Mouse (Mus musculus): Measurements from ENCODE around the gene Eftud2.

Gene Eftud2

GRCm38 (mm10) chr11:102879558-102879957 is 1.2 kb downstream of the Eftud2 start:
- DNase-seq (ENCODE audit: low read depth, low spot score) = peak; percentile 53

DNA sequence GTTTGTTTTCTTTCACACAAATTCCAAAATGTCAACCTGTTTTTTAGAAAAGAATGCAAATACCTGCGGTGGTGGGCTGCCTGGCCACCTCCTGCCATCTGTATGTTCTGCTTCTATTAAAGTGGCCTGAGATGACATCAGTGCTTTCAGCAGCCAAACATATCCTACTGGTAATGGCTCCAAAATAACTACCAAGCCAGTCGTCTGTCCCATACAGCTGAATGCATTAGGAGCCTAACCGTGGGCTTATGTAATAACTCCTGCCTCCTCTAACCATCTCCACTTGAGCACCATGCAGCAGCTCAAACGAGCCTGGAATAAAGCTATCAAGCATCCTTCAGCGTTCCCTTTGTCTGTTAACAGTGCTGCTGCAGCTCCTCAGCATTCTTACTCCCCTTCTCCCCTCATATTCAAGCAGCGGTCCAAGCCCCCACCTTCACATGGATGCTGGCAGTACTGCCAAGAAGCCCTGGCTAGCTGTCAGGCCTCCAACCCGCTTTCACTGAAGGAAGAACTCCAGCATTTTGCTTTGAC is 5.9 kb downstream of the Eftud2 start:
- DNase-seq (ENCODE audit: low read depth, low spot score) = no peak

GRCm38 (mm10) chr11:102864272-102864671 is 16.5 kb downstream of the Eftud2 start:
- peak; percentile 61 for DNase-seq (ENCODE audit: low read depth, low spot score)

DNA sequence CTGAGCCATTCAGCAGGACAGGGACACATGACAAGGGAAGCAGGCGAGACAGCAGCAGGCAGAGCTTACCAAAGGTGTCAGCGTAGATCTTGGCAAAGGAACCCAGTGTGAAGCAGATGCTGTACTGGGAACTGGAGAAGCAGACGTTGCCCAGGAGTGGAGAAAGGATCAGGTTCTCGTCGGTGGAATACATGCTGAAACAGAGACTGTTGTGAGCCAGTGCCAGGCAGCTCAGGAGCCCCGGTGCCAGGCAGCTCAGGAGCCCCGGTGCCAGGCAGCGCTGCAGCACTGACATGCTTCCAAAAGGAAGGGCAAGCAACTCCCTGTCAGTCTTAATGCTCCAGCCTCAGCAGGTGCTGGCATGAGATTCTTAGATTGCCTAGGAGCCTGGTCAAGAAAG is 20.9 kb downstream of the Eftud2 start:
- DNase-seq (ENCODE audit: low read depth, low spot score) = no peak

DNA sequence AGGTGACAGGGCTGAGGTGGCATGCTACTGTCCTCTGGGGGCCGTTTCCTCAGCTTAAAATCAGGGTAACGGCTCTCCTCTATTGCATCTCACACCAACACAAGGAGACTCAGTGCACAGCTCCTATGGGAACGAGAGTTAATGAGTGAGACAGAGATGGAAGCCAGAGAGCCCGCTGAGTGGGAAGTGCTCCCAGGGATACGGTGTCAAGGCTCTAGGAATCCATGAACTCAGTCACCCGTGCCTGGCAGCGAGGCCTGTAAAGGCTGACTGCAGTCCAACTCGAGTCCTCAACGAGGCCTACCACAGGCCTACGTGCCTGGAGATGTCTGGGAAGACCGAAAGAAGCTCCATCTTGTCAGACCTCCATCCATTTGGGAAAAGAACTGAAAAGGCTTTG is 21.8 kb downstream of the Eftud2 start:
- no peak for DNase-seq (ENCODE audit: low read depth, low spot score)

- no peak for DNase-seq (ENCODE audit: low read depth, low spot score)
Observed at GRCm38 (mm10) chr11:102855941-102856340, 24.8 kb downstream of the Eftud2 start.

- DNase-seq (ENCODE audit: low read depth, low spot score) = peak; percentile 48
Observed at GRCm38 (mm10) chr11:102853760-102854159, 27.0 kb downstream of the Eftud2 start.

DNA sequence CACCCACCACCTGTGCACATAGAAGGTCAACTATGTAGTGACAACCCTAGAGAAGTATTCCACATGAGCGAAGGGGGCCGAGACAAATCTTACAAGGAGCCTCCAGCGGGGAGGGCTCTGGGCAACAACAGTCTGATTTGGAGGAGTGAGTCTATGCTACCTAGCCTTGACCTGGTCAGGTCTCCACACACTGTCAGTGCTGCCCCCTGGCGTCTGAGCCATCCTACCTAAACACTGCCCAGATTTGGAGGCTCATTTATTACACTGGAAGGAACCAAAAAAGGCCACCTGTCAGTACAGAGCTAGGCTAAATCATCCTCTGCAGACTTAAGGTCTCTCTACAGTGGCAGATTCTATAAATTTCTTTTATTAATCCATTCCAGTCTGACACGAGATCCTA is 28.9 kb downstream of the Eftud2 start:
- peak; percentile 54 for DNase-seq (ENCODE audit: low read depth, low spot score)

DNA sequence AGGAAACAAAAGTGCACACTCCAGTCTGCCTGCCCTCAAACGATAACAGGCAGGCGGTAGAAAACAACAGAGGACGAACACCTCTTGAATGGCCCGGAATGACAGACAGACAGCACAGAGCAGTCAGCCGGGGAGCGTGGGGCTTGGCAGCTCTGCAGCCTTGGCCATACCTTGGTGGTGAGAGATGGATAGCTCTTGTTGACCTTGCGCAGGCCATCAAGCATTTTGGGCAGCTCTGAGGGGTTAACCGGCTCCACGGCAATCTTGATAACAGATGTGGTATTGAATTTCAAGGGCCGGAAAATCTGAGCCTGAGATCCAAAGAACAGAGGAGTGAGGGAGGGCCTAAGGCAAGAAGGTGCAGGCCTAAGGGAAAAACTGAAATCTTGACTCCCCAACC is 34.9 kb downstream of the Eftud2 start:
- DNase-seq (ENCODE audit: low read depth, low spot score) = no peak

DNA sequence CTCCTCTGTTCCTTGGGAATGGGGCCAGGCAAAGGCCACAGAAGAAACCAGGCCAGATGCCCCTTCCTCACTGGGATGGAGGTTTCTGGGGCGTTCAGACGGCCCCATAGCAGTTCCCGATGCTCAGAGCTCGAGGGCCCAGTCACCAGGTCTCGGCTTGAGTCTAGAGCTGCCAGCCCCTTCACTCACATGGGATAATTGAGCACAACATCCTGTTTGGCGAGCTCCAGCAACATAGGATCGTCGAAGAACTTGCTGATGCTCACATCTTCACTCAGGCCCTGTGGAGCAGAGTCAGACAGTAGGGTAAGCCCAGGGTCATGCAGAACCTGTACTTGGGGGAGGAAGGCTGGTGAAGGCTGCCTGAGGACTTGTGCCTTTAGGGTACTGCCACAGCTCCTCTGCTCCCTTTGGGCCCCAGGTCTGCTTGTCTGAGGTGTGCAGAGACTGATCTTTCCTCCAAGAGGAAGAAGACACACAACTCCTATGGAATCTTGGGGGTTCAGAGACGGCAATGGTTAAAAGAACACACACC is 42.1 kb downstream of the Eftud2 start:
- DNase-seq (ENCODE audit: low read depth, low spot score) = no peak

- no peak for DNase-seq (ENCODE audit: low read depth, low spot score)
Observed at GRCm38 (mm10) chr11:102838126-102838525, 42.7 kb downstream of the Eftud2 start.

GRCm38 (mm10) chr11:102837385-102837784 is 43.4 kb downstream of the Eftud2 start:
- DNase-seq (ENCODE audit: low read depth, low spot score) = no peak

DNA sequence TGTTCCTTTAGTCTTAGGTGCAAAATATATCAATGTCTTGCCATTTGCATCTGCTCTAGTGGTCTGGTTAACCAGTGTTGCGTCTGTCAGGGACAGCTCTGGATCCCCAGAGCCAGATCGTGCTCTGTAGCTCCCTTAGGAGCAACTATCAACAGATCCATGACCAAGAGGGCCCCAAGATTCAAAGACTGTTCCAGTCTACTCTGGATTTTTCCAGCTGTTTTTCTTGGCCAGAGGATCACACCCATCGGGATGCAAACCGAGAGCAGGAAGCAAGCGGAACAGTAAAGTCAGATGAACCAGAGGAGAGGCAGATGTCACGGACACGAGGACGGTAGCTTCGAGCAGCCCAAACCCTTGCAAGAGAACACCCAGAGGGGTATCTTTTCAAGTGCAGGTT is 44.6 kb downstream of the Eftud2 start:
- DNase-seq (ENCODE audit: low read depth, low spot score) = no peak

- DNase-seq (ENCODE audit: low read depth, low spot score) = no peak
Observed at GRCm38 (mm10) chr11:102835549-102835948, 45.2 kb downstream of the Eftud2 start, which contains the start of gene Higd1b. Gene Higd1b (plus strand): TSS chr11:102835849.

DNA sequence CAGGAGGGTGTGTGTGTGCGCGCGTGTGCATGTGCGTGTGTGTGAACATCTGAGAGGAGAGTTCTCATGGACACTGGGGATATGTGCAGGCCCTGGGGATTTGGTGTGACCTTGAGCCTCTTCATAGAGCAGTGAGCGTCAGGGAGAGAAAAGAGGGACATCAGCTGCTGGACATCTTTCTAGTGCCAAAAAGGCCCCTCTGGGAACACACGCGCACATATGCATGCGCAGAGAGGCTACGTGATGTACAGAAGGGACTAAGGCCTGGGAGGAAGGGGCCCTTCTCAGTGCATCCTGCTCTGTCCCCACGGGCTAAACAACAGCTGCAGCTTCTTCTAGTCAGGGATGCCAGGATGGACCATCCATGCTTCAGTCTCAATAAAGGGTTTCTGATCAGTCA is 46.6 kb downstream of the Eftud2 start:
- no peak for DNase-seq (ENCODE audit: low read depth, low spot score)

DNA sequence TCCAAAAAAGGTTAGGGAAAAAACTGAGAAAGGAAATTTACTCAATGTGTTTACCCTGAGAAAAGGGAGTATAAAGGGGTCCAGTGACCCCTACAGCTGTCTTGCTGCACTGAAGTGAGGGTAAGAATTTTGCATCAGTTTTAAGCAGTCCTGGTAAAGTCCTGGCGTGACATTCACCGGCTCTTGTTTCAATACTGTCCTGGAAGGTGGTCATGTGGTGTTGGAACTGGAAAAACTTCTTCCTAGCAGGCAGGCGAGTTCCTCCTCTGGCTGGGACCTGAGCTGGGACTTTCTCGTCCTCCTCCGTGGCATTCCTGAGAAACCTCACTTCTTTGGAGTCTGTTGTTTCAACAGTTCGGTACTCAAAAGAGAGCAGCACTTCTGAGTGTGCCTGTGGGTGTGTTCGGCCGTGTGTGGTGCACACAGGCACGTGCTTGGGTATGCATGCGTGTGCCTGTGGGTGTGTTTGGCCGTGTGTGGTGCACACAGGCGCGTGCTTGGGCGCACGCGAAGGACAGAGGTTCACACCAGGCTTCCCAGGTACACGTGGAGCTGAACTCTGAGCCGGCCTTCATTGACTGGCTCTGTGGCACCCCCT is 48.0 kb downstream of the Eftud2 start:
- DNase-seq (ENCODE audit: low read depth, low spot score) = no peak

DNA sequence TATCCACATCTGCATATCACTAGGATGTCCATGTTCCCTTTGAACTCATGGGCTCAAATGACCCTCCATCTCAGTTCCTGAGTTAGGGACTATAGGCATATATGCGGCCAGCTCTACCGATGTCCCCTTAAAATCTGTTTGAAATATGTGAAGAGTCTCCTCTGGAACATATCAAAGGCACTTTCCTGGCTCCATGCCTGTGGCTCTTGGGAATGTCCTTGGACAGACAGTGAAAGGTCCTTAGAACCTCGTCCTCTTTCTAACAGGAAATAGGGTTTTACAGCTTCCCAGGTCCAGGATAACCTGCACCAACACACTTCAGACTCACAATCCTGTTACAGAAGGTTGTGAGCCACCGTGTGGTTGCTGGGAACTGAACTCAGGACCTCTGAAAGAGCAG is 50.5 kb downstream of the Eftud2 start:
- DNase-seq (ENCODE audit: low read depth, low spot score) = no peak

GRCm38 (mm10) chr11:102827097-102827496 is 53.7 kb downstream of the Eftud2 start:
- DNase-seq (ENCODE audit: low read depth, low spot score) = no peak

DNA sequence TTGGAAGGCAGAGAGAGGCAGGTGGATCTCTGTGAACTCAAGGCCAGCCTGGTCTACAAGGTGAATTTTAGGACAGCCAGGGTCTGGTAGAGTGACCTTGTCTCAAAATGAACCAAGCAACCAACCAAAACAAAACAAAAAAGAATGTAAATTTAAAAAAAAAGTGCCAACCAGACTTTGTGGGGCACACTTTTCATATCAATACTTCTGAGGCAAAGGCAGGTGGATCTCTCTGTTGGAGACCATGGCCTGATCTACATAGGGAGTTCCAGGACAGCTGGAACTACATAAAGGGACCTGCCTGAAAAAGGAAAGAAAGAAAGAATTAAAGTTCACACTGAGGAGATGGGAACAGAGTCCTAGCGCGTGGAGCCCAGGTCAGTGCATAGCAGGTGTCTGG is 54.3 kb downstream of the Eftud2 start:
- no peak for DNase-seq (ENCODE audit: low read depth, low spot score)

GRCm38 (mm10) chr11:102821231-102821630 is 59.6 kb downstream of the Eftud2 start:
- peak; percentile 22 for DNase-seq (ENCODE audit: low read depth, low spot score)

- no peak for DNase-seq (ENCODE audit: low read depth, low spot score)
Observed at GRCm38 (mm10) chr11:102820432-102820831, 60.4 kb downstream of the Eftud2 start.

- no peak for DNase-seq (ENCODE audit: low read depth, low spot score)
Observed at GRCm38 (mm10) chr11:102819783-102820385, 60.9 kb downstream of the Eftud2 start.
